Mouse (Mus musculus): ENCODE results near the gene Clca1.

DNA sequence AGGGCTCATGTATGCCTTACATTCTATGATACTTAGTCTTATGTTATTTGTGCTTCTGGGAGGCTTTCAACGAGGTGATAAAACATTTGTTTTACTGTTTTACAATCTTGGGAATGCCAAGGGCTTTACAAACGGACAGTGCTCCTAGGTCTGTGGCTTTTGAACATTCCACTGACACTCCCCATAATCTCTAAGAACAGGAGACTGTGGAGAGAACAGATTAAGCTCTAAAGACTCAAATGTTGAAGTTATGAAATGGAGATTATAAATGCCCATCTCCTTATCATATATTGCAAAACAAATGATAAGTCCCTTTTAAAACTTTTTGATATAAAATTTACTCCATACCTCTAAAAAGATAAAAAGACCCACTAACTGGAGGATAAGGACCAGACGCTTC is 6.2 kb upstream of the Clca1 start:
- TF ChIP-seq POLR2A (IDR thresholded peaks at IDR 0.05; ENCODE audit: extremely low read depth, insufficient read depth, low read length) (no peak), CTCF (IDR thresholded peaks at IDR 0.05; ENCODE audit: low read depth, low read length) (no peak)
